Mouse (Mus musculus): ENCODE results near the gene Olfml3.
A peak's percentile ranks its signal among the peaks of the same experiment; 100 is the strongest.

Olfml3 gene

GRCm38 (mm10) chr3:103737778-103738571 is at the start of gene Olfml3:
TSS of gene Olfml3 (minus strand) at chr3:103738001.
- DNase-seq (ENCODE audit: low read depth in 1 of 2, low spot score in 2 of 2): peak; percentile 35 to 60

GRCm38 (mm10) chr3:103787225-103787624 is 49.4 kb upstream of the Olfml3 start:
- DNase-seq (ENCODE audit: low read depth in 1 of 2, low spot score in 2 of 2): no peak

GRCm38 (mm10) chr3:103782844-103783609 is 45.2 kb upstream of the Olfml3 start:
- DNase-seq (ENCODE audit: low read depth in 1 of 2, low spot score in 2 of 2): no peak

- DNase-seq (ENCODE audit: low read depth in 1 of 2, low spot score in 2 of 2): no peak
These were observed 43.0 kb upstream of the Olfml3 start for GRCm38 (mm10) chr3:103780777-103781176.

GRCm38 (mm10) chr3:103780271-103780670 is 42.5 kb upstream of the Olfml3 start:
- no peak for DNase-seq (ENCODE audit: low read depth in 1 of 2, low spot score in 2 of 2)

- no peak for DNase-seq (ENCODE audit: low read depth in 1 of 2, low spot score in 2 of 2)
These were observed 41.4 kb upstream of the Olfml3 start for GRCm38 (mm10) chr3:103779183-103779582.

GRCm38 (mm10) chr3:103778660-103779059 is 40.9 kb upstream of the Olfml3 start:
- no peak for DNase-seq (ENCODE audit: low read depth in 1 of 2, low spot score in 2 of 2)

GRCm38 (mm10) chr3:103777940-103778339 is 40.1 kb upstream of the Olfml3 start:
- no peak for DNase-seq (ENCODE audit: low read depth in 1 of 2, low spot score in 2 of 2)

GRCm38 (mm10) chr3:103774009-103774408 is 36.2 kb upstream of the Olfml3 start:
- DNase-seq (ENCODE audit: low read depth in 1 of 2, low spot score in 2 of 2): no peak

GRCm38 (mm10) chr3:103773508-103773907 is 35.7 kb upstream of the Olfml3 start:
- no peak for DNase-seq (ENCODE audit: low read depth in 1 of 2, low spot score in 2 of 2)

GRCm38 (mm10) chr3:103772846-103773245 is 35.0 kb upstream of the Olfml3 start:
- DNase-seq (ENCODE audit: low read depth in 1 of 2, low spot score in 2 of 2): no peak

- DNase-seq (ENCODE audit: low read depth in 1 of 2, low spot score in 2 of 2): no peak
These were observed 33.8 kb upstream of the Olfml3 start for GRCm38 (mm10) chr3:103771531-103772130.

GRCm38 (mm10) chr3:103766789-103767188 is 29.0 kb upstream of the Olfml3 start:
- DNase-seq (ENCODE audit: low read depth in 1 of 2, low spot score in 2 of 2): no peak

GRCm38 (mm10) chr3:103759261-103759970 is 21.6 kb upstream of the Olfml3 start:
- no peak for DNase-seq (ENCODE audit: low read depth in 1 of 2, low spot score in 2 of 2)

- no peak for DNase-seq (ENCODE audit: low read depth in 1 of 2, low spot score in 2 of 2)
These were observed 20.7 kb upstream of the Olfml3 start for GRCm38 (mm10) chr3:103758456-103758855.

- DNase-seq (ENCODE audit: low read depth in 1 of 2, low spot score in 2 of 2): no peak
These were observed 19.1 kb upstream of the Olfml3 start for GRCm38 (mm10) chr3:103756920-103757319.

GRCm38 (mm10) chr3:103755351-103755750 is 17.6 kb upstream of the Olfml3 start:
- no peak for DNase-seq (ENCODE audit: low read depth in 1 of 2, low spot score in 2 of 2)

- DNase-seq (ENCODE audit: low read depth in 1 of 2, low spot score in 2 of 2): no peak
These were observed 13.8 kb upstream of the Olfml3 start for GRCm38 (mm10) chr3:103751558-103751957.

- no peak for DNase-seq (ENCODE audit: low read depth in 1 of 2, low spot score in 2 of 2)
These were observed 8.9 kb upstream of the Olfml3 start for GRCm38 (mm10) chr3:103746711-103747110.

- no peak for DNase-seq (ENCODE audit: low read depth in 1 of 2, low spot score in 2 of 2)
These were observed 7.4 kb upstream of the Olfml3 start for GRCm38 (mm10) chr3:103745001-103745770.
